Mouse (Mus musculus) heart, postnatal 10 days (tissue): ENCODE measurements around the gene Eif2a. TPM values are rescaled to one million over a fixed set of nuclear protein-coding genes. Genes with fewer than 3 reads are reported as not detected.
A peak's percentile ranks its signal among the peaks of the same experiment; 100 is the strongest.
"Not testable (repeated sequence)": the region's sequence is repeated elsewhere in the genome, so short reads cannot be mapped to it uniquely, and the experiment has no call there.

ENCODE experiments used
- DNase-seq, 2 experiments: peaks; one replicate each; pipeline ENCODE4 v3.0.0; 2021
- intact Hi-C: fragments of 180-260 bp; cut with DNase I; formaldehyde crosslinking; loops from one replicate; pipeline ENCODE4 v1.15.1; 2025
- total RNA-seq, 2 experiments: library from RNA; stranded (reverse); gene quantifications; 2 replicates each; pipeline ENCODE4 v1.2.3; 2021

Gene Eif2a
- total RNA-seq, 2 experiments from 2014 or later = 43.5 to 45.8 TPM

DNA sequence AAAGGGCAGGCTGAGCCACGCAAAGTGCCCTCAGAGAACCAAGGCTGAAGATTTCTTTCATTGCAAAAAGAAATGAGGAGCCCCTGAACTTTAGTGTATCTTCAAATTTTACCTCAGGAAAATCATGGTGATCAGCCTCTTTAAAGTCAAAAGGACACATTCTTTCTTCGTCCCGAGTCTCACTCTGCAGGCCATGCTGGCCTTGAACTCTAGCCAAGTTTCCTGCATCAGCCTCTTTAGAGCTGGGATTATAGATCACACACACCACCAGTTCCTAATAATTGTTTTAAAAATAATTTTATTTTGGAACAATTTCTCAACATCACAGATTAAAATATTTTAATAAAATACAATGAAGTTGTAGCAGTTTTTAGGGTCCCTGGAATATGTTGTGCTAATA, 6.1 kb upstream of the Eif2a start:
- intact Hi-C loops = no loop called here
- DNase-seq = no peak

GRCm38 (mm10) chr3:58520286-58520685, 5.3 kb upstream of the Eif2a start:
- intact Hi-C loops = no loop called here
- DNase-seq = no peak

DNA sequence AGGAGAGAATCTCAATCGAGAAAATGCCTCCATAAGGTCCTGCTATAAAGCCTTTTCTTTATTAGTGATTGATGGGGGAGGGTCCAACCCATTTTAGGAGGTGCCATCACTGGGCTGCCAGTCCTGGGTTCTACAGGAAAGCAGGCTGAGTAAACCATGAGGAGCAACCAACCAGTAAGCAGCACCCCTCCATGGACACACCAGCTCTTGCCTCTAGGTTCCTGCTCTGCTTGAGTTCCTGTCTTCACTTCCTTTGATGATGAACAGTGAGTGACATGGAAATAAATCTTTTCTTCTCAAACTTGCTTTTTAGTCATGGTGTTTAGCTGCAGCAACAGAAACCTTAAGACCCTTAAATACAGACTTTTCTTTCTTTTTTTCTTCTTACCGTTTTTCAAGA, 4.3 kb upstream of the Eif2a start:
- intact Hi-C loops = no loop called here

GRCm38 (mm10) chr3:58523386-58523785, 2.2 kb upstream of the Eif2a start:
- intact Hi-C loops = no loop called here
- DNase-seq = no peak

More for the DNA sequence above, 4.3 kb upstream of the Eif2a start:
- no peak for DNase-seq

DNA sequence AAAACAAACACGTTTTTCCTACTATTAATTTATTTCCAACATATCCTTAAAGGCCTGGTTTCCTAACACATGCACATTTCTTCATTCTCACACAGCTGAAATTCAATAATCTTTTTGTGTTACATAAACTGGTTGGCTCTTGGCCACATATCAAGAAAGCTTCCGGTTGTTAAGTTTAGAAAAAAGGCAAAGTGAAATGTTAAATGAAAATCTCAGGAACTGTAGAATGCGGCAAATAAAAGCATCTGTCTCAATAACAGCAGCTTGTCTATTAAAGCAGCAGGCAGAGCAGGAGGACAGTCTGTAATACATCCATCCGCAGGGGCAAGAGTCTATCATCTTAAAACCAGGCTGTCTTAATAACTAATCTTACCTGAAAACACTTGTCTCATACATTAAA, 1.4 kb upstream of the Eif2a start:
- DNase-seq = peak in 1 of 2 experiments; percentile 16
- intact Hi-C loops = loop anchor here (2.0 kb wide), 1 partner anchor 107 kb away; no protein-coding TSS in a partner anchor

DNA sequence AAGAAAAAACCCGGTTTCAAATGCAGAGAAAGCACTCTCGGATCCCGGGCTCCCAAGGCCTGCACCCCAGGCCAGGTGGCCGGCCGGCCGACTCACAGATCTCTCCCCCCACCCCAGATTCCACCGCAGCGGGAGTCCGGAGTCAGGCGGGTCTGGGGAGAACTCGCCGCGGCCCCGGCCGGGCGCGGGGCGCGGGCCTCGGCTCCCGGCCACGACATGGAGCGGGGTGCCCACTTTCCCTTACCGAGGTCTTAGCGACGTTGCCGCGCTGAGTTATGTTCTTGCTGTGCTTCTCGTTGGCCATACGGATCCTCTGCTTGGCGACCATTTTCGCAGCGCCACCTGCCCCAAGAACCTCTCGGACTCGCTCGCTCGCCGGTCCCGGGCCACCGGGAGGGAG, 455 bp upstream of the Eif2a start:
- DNase-seq = no peak
- intact Hi-C loops = loop anchor here (2.0 to 5.0 kb wide), 2 partner anchors 108 to 678 kb away; partner anchors contain the start of gene Pfn2

DNA sequence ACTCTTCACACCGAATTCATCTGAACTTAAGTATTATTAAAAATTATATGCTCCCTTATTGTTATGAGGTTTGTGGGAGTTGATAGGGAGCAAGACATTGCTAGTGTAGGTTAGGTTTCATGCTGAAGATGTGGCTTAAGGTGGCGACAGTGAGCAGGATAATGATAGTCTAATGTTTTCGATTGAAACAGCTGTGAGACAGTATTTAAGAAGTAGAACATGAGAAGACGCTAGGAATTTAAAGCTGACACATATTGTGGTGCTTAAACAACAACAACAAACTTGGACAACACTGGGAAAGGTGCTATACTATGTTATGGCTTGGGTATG, 752 bp downstream of the Eif2a start:
- intact Hi-C loops = loop anchor here (2.0 to 5.0 kb wide), 2 partner anchors 50 to 679 kb away; partner anchors contain the start of genes Pfn2 and Selenot
- no peak for DNase-seq

GRCm38 (mm10) chr3:58536573-58536972, 11.0 kb downstream of the Eif2a start:
- intact Hi-C loops = no loop called here
- DNase-seq = no peak

- DNase-seq = no peak
Measured at GRCm38 (mm10) chr3:58552001-58552811, 26.6 kb downstream of the Eif2a start.

DNA sequence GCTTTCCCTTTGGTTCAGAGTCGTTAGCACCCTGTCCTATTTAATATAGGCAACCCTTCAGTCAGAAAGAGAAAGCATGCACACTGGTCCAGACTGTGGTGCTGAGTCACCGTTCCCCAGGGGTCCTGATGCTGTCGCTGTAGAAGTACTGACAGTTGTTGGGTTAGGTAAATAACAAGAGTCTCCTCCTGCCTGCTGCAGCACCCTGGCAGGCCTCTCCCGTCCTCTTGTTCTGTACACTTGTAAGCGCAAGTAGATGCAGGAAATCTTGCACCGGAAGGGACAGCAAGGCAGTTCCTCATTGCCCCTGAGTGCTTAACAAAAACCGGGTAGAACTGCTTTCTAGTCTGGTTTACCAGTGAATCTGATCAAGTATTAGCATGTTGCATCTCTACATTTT, 31.0 kb downstream of the Eif2a start:
- intact Hi-C loops = no loop called here
- no peak for DNase-seq

More at GRCm38 (mm10) chr3:58552001-58552811, 26.6 kb downstream of the Eif2a start:
- intact Hi-C loops = no loop called here

DNA sequence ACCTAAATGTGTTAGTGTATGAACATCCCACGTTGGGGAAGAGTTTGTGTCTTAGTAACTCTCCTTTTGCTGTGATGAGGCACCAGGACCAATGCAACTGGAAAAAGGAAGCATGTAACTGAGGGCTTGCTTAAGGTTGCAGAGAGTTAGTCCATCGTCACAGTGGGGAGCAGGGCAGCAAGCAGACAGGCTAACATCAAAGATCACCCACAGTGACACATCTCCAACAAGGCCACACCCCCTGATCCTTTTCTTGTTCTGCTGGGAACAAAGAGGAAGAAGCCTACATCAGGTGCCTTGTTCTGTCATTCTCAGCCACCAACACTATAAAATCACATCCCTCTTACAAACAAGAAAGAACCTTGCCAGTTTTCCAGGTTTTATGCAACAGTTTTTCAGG, 34.3 kb downstream of the Eif2a start:
- intact Hi-C loops = no loop called here
- no peak for DNase-seq

DNA sequence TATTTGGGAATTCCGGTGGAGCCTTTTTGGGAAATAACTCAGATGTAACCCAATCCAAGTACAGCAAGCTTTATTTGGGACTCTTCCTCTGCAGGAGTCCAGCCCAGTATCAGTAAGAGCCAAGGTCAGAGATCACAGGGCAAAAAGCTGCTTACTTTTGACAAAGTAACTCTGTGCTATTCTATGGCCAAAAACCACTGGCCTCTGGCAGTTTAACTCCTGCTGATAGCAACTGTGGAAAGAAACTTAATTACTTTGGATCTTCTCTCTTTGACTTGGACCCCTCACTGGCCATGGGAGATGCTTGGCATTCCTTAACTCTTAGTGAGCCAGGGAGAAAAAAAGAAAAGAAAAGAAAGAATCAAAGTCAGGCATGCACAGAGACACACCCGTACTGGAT, 35.8 kb downstream of the Eif2a start:
- DNase-seq = peak; percentile 10 to 19
- intact Hi-C loops = no loop called here

- DNase-seq = no peak
- intact Hi-C loops = no loop called here
Measured at GRCm38 (mm10) chr3:58570821-58571220, 45.2 kb downstream of the Eif2a start.

DNA sequence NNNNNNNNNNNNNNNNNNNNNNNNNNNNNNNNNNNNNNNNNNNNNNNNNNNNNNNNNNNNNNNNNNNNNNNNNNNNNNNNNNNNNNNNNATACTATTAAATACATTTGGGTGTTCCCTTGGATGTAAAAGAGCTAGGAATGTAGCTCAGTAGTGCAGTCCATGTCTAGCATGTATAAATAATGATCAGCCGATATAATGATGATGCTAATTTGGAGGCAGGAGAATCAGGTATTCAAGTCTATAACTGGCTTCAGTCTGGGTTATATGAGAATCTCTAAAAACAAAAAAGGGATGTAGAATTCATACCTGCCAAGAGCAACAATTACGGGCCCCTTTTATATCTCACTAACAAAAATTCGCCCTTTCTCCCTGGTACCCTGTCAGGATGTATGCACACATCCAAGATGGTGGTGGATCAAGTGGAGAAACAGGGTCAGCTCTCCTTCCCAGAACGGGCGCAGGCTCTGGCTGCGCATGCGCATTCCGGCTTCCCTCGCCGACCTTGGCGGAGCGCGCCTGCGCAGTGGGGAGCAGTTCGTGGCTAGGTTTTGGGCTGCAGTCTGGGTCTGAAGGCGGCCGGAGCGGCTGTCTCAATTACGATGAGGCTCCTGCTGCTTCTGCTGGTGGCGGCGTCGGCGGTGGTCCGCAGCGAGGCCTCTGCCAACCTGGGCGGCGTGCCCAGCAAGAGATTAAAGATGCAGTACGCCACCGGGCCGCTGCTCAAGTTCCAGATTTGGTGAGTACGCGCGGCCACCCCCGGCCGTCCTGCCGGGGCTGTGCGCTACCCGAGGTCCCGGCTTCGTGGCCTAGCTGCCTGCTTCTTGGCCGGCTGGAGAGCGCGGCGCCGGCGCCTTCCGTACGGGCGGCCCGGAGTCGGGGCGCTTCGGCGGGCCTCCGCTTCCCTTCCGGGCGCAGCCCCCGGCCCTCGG, 50.8 kb downstream of the Eif2a start, which contains the start of gene Selenot:
Gene Selenot (plus strand): TSS at position 500 of the 930 bp plus-strand sequence.
- peak; percentile 98 for DNase-seq

GRCm38 (mm10) chr3:58577067-58577503, 51.5 kb downstream of the Eif2a start:
- intact Hi-C loops = loop anchor here (2.0 to 5.0 kb wide), 3 partner anchors 50 to 158 kb away; partner anchors contain the start of gene Siah2
- peak in 1 of 2 experiments; percentile 71 for DNase-seq

More for the DNA sequence above, 50.8 kb downstream of the Eif2a start, which contains the start of gene Selenot:
- intact Hi-C loops = loop anchor here (2.0 to 5.0 kb wide), 3 partner anchors 50 to 158 kb away; partner anchors contain the start of gene Siah2

GRCm38 (mm10) chr3:58577506-58578050, 52.0 kb downstream of the Eif2a start:
- intact Hi-C loops = loop anchor here (2.0 to 5.0 kb wide), 3 partner anchors 51 to 159 kb away; partner anchors contain the start of gene Siah2

GRCm38 (mm10) chr3:58581530-58581929, 55.9 kb downstream of the Eif2a start:
- intact Hi-C loops = no loop called here
- no peak for DNase-seq

More at GRCm38 (mm10) chr3:58577506-58578050, 52.0 kb downstream of the Eif2a start:
- no peak for DNase-seq

DNA sequence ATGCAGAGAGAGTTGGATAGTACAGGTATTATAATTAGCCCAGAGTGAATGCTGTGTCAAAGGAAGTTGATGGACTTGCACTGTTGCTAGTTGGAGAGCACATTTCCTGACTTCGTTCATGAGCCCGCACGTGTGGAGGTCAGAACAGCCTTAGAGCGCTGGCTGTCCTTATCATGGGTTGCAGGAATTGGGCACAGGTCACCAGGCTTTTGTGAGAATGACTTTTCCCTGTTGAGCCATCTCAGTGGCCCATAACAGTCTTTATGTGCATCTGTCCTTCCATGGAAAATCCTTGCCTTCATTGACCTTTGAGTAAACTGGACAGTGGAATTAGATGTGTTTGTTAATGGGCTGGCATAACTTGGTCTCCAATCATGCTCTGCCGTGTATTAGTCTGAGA, 56.7 kb downstream of the Eif2a start:
- no peak for DNase-seq
- intact Hi-C loops = no loop called here

- intact Hi-C loops = no loop called here
- DNase-seq = no peak
Measured at GRCm38 (mm10) chr3:58582788-58583426, 57.3 kb downstream of the Eif2a start.

DNA sequence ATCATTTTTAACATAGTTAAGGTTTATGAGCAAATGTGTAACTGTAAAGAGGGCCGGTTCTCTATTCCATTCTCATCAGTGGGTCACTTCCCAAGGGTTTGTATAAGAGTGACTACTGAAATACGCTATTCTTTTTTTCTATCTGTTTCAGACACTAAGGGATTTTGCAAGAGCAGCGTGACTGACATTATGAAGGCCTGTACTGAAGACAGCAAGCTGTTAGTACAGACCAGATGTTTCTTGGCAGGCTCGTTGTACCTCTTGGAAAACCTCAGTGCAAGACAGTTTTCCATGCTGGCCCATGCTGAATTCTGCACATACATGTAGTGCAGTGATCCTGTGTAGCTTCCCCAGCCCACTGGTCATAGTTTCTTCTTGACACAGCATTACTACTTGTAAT, 64.9 kb downstream of the Eif2a start:
- DNase-seq, intact Hi-C loops: not testable (repeated sequence)
